Mouse (Mus musculus) liver, embryonic 18 days (tissue): ENCODE results near the gene Pmfbp1. TPM values are rescaled to one million over a fixed set of nuclear protein-coding genes. Genes with fewer than 3 reads are reported as not detected.

Source experiments
- polyA plus RNA-seq: library from polyadenylated mRNA; depleted of rRNA; stranded (reverse); fragments of >200 nt; gene quantifications from 2 replicates; pipeline ENCODE4 v1.2.3, GENCODE M21; 2012; rRNA removed

Pmfbp1 gene
- polyA plus RNA-seq, result not detected in 2 replicates

DNA sequence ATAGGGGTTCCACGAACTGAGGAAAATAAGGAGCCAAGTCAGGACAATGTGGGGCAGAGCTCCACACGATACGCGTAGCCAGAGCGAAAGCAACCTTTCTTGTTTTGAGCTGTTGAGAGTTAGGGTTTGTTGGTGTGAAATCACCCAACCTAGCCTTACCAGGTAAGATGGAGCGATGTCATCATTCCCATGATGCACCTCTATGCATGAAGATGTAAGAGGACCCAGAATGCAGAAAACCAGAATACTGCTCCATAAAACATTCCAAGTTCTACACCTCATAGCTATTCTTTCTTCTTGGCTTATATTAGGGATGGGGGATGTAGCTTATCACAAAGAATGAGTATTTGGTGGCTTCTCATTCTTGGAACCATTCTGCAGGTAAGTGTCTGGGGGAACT is at the start of gene Pmfbp1:
Gene Pmfbp1, plus strand, starts transcription at position 301 of the 400 bp plus-strand sequence.

GRCm38 (mm10) chr8:109565498-109566333 is 71.9 kb downstream of the Pmfbp1 start, which contains the start of the genes Dhx38 and Txnl4b:
Gene Dhx38, minus strand, starts transcription at chr8:109565861.
Gene Txnl4b, plus strand, starts transcription at chr8:109565892.

DNA sequence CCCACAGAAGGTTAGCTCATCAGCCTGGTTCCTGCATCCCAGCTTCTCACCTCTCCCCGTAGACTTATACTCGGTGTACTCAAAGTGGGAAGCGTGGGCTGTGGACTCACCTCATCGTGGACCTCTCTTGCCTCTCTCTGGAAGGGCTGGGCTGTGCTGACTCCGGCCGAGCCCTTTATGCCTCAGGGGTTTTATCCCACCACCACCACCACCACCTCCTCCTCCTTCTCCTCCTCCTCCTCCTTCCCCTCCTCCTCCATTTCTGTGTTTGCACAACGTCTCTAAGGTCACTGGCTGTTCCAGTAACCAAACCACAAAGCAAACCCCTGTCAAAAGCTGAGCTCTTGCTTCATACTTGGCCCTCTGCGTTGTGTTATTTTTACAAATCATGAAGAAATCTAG is 85.1 kb downstream of the Pmfbp1 start, which contains the start of gene Hp:
Gene Hp, minus strand, starts transcription at position 273 of the 402 bp plus-strand sequence.

Other genes starting within 250 kb of the Pmfbp1 start
- 6.2 and 8.4 TPM in 2 replicates for gene Dhx38, start 71.8 kb downstream of the Pmfbp1 start, polyA plus RNA-seq
- gene Txnl4b, start 71.9 kb downstream of the Pmfbp1 start, polyA plus RNA-seq, result 2.6 and 2.7 TPM in 2 replicates
- 1,566 and 1,769 TPM in 2 replicates for gene Hp, start 85.1 kb downstream of the Pmfbp1 start, polyA plus RNA-seq
- gene Dhodh, start 114.6 kb downstream of the Pmfbp1 start, polyA plus RNA-seq, result 11.4 and 15.1 TPM in 2 replicates
- gene Pkd1l3, start 120.5 kb downstream of the Pmfbp1 start, polyA plus RNA-seq, result 0.54 and 0.80 TPM in 2 replicates
- 24.7 and 26.5 TPM in 2 replicates for gene Ist1, start 199.2 kb downstream of the Pmfbp1 start, polyA plus RNA-seq
- 4.3 and 4.6 TPM in 2 replicates for gene Zfp821, start 211.5 kb downstream of the Pmfbp1 start, polyA plus RNA-seq
- gene Atxn1l, start 243.7 kb downstream of the Pmfbp1 start, polyA plus RNA-seq, result 2.6 and 3.1 TPM in 2 replicates